ENCODE assay signal across 20 mouse cellular contexts in the genomic region with DNA sequence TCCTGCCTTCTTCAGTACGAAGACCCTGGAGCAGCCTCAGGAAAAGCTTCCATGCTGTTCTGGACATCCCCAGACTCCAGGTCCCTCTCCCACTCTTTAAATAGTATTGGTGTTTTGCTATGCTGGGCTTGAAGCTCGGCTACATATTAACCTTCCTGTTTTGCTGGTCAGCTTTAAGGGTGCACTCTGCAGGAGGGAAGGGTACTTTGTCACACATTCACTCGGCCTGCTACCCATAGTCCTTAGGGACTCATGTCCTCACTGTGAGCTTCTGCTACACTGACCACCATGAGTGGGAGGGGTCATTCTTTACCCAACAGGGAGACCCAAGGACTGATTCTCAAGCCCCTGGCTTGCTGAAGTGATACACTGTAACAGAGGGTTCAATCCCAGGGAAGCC. TPM values are rescaled to one million over a fixed set of nuclear protein-coding genes. Genes with fewer than 3 reads are reported as not detected.
DNase-seq lines count a peak whose midpoint lies in the region; ATAC-seq and TF ChIP-seq lines count a peak whose summit lies in the region.
"Had no signal": no experiment of that assay in that cellular context is flagged by ENCODE, and none has a peak within 500 bp of the region (broad histone marks: within the 10 kb centered on the region; RNA-seq: fewer than 3 reads in every experiment).

No protein-coding gene starts in this region.

- H3K4me2 ChIP-seq in kidney, embryonic 15.5 days, result peak overlapping the region; percentile 77; the same call in 1 of the 2 replicates
- H3K4me2 ChIP-seq in liver, embryonic 16.5 days (ENCODE audit: low read depth, low read length), result peak overlapping the region; percentile 79
- H3K4me2 ChIP-seq: embryonic facial prominence, embryonic 15.5 days; forebrain, embryonic 12.5 days; hindbrain, embryonic 12.5 days had no signal

- no peak for TF ChIP-seq CTCF in bone marrow, adult 2 months (IDR thresholded peaks at IDR 0.05; ENCODE audit: control insufficient read depth, insufficient read depth, low read length)

- peak; percentile 47 for ATAC-seq in kidney, embryonic 15.5 days (replicated peaks; ENCODE audit: low FRiP score)
- ATAC-seq in liver, embryonic 16.5 days (ENCODE audit: low read depth), result 0 out of 2 replicates have a peak, but pooled peaks have one; percentile 11

- 33% methylated on average over 3 of the region's 3 CpGs for WGBS in bone marrow, adult 2 months
- WGBS in kidney, embryonic 15.5 days, result 66% methylated on average over 3 of the region's 3 CpGs
- 41% methylated on average over 3 of the region's 3 CpGs for WGBS in liver, embryonic 16.5 days (ENCODE audit: insufficient replicate concordance)

- no peaks in the 10 kb centered on the region for H3K27me3 ChIP-seq in kidney, embryonic 15.5 days
- H3K27me3 ChIP-seq in liver, embryonic 16.5 days (ENCODE audit: control insufficient read depth, insufficient read depth, low read depth, low read length), result peaks cover 7% of the 10 kb centered on the region
- H3K27me3 ChIP-seq: embryonic facial prominence, embryonic 15.5 days; hindbrain, embryonic 12.5 days had no signal

- DNase-seq in kidney, adult 11 months, result peak; percentile 78
- no peak for DNase-seq in kidney, postnatal 4 days
- no peak for DNase-seq in left cerebral cortex, postnatal 4 days
- DNase-seq in MN1 (ENCODE audit: low spot score), result no peak
- DNase-seq in layer of hippocampus, postnatal 14 days (ENCODE audit: low spot score in 2 of 2), result no peak
- DNase-seq: cerebellum, adult 11-12 months; gastrocnemius, adult 2 months; lung, postnatal 10 days; right cerebral cortex, postnatal 4 days; thymus, postnatal 4 days had no signal

- H3K4me3 ChIP-seq in bone marrow, adult 2 months (replicated peaks; ENCODE audit: control insufficient read depth, low read depth, low read length), result peak overlapping the region; percentile 33
- H3K4me3 ChIP-seq in kidney, embryonic 15.5 days (replicated peaks), result no peak overlapping the region
- H3K4me3 ChIP-seq in liver, embryonic 16.5 days (ENCODE audit: low read depth, low read length), result no peak overlapping the region
- H3K4me3 ChIP-seq: embryonic facial prominence, embryonic 15.5 days; forebrain, embryonic 12.5 days; hindbrain, embryonic 12.5 days; midbrain, embryonic 10.5 days had no signal

- H3K9ac ChIP-seq in kidney, embryonic 15.5 days, result no peak overlapping the region
- 0 out of 2 replicates have a peak overlapping the region, but pooled peaks have one; percentile 9 for H3K9ac ChIP-seq in liver, embryonic 16.5 days (ENCODE audit: low read depth, low read length)
- H3K9ac ChIP-seq: embryonic facial prominence, embryonic 15.5 days; forebrain, embryonic 12.5 days; hindbrain, embryonic 12.5 days had no signal

- H3K36me3 ChIP-seq in kidney, embryonic 15.5 days, result peaks cover 26% of the 10 kb centered on the region
- H3K36me3 ChIP-seq in liver, embryonic 16.5 days (ENCODE audit: control insufficient read depth, insufficient read depth), result peaks cover 4% of the 10 kb centered on the region; the same call in 1 of the 2 replicates

- H3K27ac ChIP-seq in bone marrow, adult 2 months (ENCODE audit: control insufficient read depth, insufficient read depth, low read depth, low read length, poor library complexity), result peak overlapping the region; percentile 95
- peak overlapping the region; percentile 82 for H3K27ac ChIP-seq in kidney, embryonic 15.5 days
- H3K27ac ChIP-seq in liver, embryonic 16.5 days (ENCODE audit: low read length), result peak overlapping the region; percentile 62
- H3K27ac ChIP-seq: embryonic facial prominence, embryonic 15.5 days; forebrain, embryonic 12.5 days; gastrocnemius, adult 2 months; hindbrain, embryonic 12.5 days; midbrain, embryonic 10.5 days had no signal

- intact Hi-C loops in left cerebral cortex, postnatal 4 days (cut with DNase I), result no loop called here

- no peak for TF ChIP-seq POLR2A in bone marrow, adult 2 months (IDR thresholded peaks at IDR 0.05; ENCODE audit: borderline replicate concordance, control insufficient read depth, low read depth, low read length)

- H3K4me1 ChIP-seq in bone marrow, adult 2 months (ENCODE audit: control insufficient read depth, insufficient read depth, low read length), result peaks cover 5% of the 10 kb centered on the region; the same call in 1 of the 2 replicates
- H3K4me1 ChIP-seq in kidney, embryonic 15.5 days, result peaks cover 41% of the 10 kb centered on the region
- peaks cover 20% of the 10 kb centered on the region for H3K4me1 ChIP-seq in liver, embryonic 16.5 days (ENCODE audit: control insufficient read depth, low read depth, low read length)

- no peaks in the 10 kb centered on the region for H3K9me3 ChIP-seq in kidney, embryonic 15.5 days (replicated peaks)
- H3K9me3 ChIP-seq in liver, embryonic 16.5 days (replicated peaks; ENCODE audit: control insufficient read depth, low read length), result peaks cover 2% of the 10 kb centered on the region
- H3K9me3 ChIP-seq: embryonic facial prominence, embryonic 15.5 days; midbrain, embryonic 10.5 days had no signal

RNA-seq across cellular contexts. Expression of a gene that starts 2.1 kb away (rescaled TPM):
- polyA plus RNA-seq in bone marrow, adult 2 months (2011; ENCODE audit: insufficient read depth, insufficient read length, low replicate concordance, missing spikeins), result 168 and 494 TPM in 2 replicates
- 310 and 320 TPM in 2 replicates for polyA plus RNA-seq in kidney, embryonic 15.5 days (2015; fragmentation: Nextera tagmentation; extraction: Ambion mirVana)
- 191 TPM in 2 replicates for polyA plus RNA-seq in liver, embryonic 16.5 days (2015; fragmentation: Nextera tagmentation; extraction: Ambion mirVana)
- total RNA-seq in left cerebral cortex, postnatal 4 days (2021), result 10 to 100 TPM in 1 of 2 experiments, 1 to 10 TPM in 1; 8.8 to 10.1 TPM
- total RNA-seq in layer of hippocampus, postnatal 14 days (2021), result 10 to 100 TPM in 1 of 2 experiments, 1 to 10 TPM in 1; 8.9 to 14.5 TPM

RNA-seq across cellular contexts. Expression of a gene that starts 8.8 kb away (rescaled TPM):
- not detected in 2 replicates for polyA plus RNA-seq in bone marrow, adult 2 months (2011; ENCODE audit: insufficient read depth, insufficient read length, low replicate concordance, missing spikeins)
- polyA plus RNA-seq in kidney, embryonic 15.5 days (2015; fragmentation: Nextera tagmentation; extraction: Ambion mirVana), result not detected in 2 replicates
- polyA plus RNA-seq in liver, embryonic 16.5 days (2015; fragmentation: Nextera tagmentation; extraction: Ambion mirVana), result not detected in 2 replicates
- total RNA-seq in left cerebral cortex, postnatal 4 days (2021), result under 1 TPM in 1 of 2 experiments, not detected in 1; 0.52 TPM
- not detected for total RNA-seq in layer of hippocampus, postnatal 14 days (2021)
- total RNA-seq: gastrocnemius, adult 2 months; heart, adult 18-20 months had no signal
- polyA plus RNA-seq: embryonic facial prominence, embryonic 15.5 days; forebrain, embryonic 12.5 days; heart, postnatal 0 days; hindbrain, embryonic 12.5 days; midbrain, embryonic 10.5 days; neural tube, embryonic 14.5 days had no signal

RNA-seq across cellular contexts. Expression of a gene that starts 12.6 kb away (rescaled TPM):
- polyA plus RNA-seq in bone marrow, adult 2 months (2011; ENCODE audit: insufficient read depth, insufficient read length, low replicate concordance, missing spikeins), result 2.4 and 6.3 TPM in 2 replicates
- polyA plus RNA-seq in kidney, embryonic 15.5 days (2015; fragmentation: Nextera tagmentation; extraction: Ambion mirVana), result 32.7 and 37.5 TPM in 2 replicates
- 21.8 and 23.2 TPM in 2 replicates for polyA plus RNA-seq in liver, embryonic 16.5 days (2015; fragmentation: Nextera tagmentation; extraction: Ambion mirVana)
- 10 to 100 TPM; 68.7 to 78.2 TPM for total RNA-seq in left cerebral cortex, postnatal 4 days (2021)
- 10 to 100 TPM; 38.8 to 45.5 TPM for total RNA-seq in layer of hippocampus, postnatal 14 days (2021)

RNA-seq across cellular contexts. Expression of a gene that starts 29.9 kb away (rescaled TPM):
- 2.2 TPM in 1 of 2 replicates, not detected in the other for polyA plus RNA-seq in bone marrow, adult 2 months (2011; ENCODE audit: insufficient read depth, insufficient read length, low replicate concordance, missing spikeins)
- 0.34 and 0.78 TPM in 2 replicates for polyA plus RNA-seq in kidney, embryonic 15.5 days (2015; fragmentation: Nextera tagmentation; extraction: Ambion mirVana)
- 0.14 and 0.40 TPM in 2 replicates for polyA plus RNA-seq in liver, embryonic 16.5 days (2015; fragmentation: Nextera tagmentation; extraction: Ambion mirVana)
- total RNA-seq in left cerebral cortex, postnatal 4 days (2021), result not detected
- total RNA-seq in layer of hippocampus, postnatal 14 days (2021), result not detected
- polyA plus RNA-seq: forebrain, embryonic 12.5 days; hindbrain, embryonic 12.5 days; midbrain, embryonic 10.5 days; neural tube, embryonic 14.5 days had no signal

RNA-seq across cellular contexts. Expression of a gene that starts 45.2 kb away (rescaled TPM):
- 17.4 and 32.7 TPM in 2 replicates for polyA plus RNA-seq in bone marrow, adult 2 months (2011; ENCODE audit: insufficient read depth, insufficient read length, low replicate concordance, missing spikeins)
- polyA plus RNA-seq in kidney, embryonic 15.5 days (2015; fragmentation: Nextera tagmentation; extraction: Ambion mirVana), result 37.7 and 39.8 TPM in 2 replicates
- 12.7 and 14.0 TPM in 2 replicates for polyA plus RNA-seq in liver, embryonic 16.5 days (2015; fragmentation: Nextera tagmentation; extraction: Ambion mirVana)
- total RNA-seq in left cerebral cortex, postnatal 4 days (2021), result 10 to 100 TPM; 21.8 to 24.1 TPM
- 10 to 100 TPM; 20.0 to 23.3 TPM for total RNA-seq in layer of hippocampus, postnatal 14 days (2021)
